Mouse (Mus musculus) olfactory bulb, adult 2 months (tissue): Measurements from ENCODE around the gene Ear14.
"Not testable (repeated sequence)": the region's sequence is repeated elsewhere in the genome, so short reads cannot be mapped to it uniquely, and the experiment has no call there.

Experiments used
- CTCF ChIP-seq: fragments of 200-500 bp; IDR thresholded peaks from 2 replicates; pipeline ENCODE4 v1.5.1; 2012; ENCODE audit warnings: low read depth, mild to moderate bottlenecking, low read length, moderate library complexity; ENCODE audit not compliant: insufficient read depth
- POLR2A ChIP-seq: fragments of 200-500 bp; IDR thresholded peaks from 2 replicates; pipeline ENCODE4 v1.6.1; 2012; ENCODE audit warnings: mild to moderate bottlenecking, low read depth, low read length, moderate library complexity; ENCODE audit not compliant: insufficient read depth

GRCm38 (mm10) chr14:51237488-51237887 is 34.3 kb downstream of the Ear14 start:
- TF ChIP-seq POLR2A, CTCF: not testable (repeated sequence)
